Mouse (Mus musculus) adrenal gland, postnatal 36 days (tissue): ENCODE measurements around the gene Cblb. TPM values are rescaled to one million over a fixed set of nuclear protein-coding genes. Genes with fewer than 3 reads are reported as not detected.
A peak's percentile ranks its signal among the peaks of the same experiment; 100 is the strongest.

Experiments
- DNase-seq, 2 experiments: peaks; one replicate each; pipeline ENCODE4 v3.0.0; 2021; ENCODE audit warnings: mixed read lengths in 1 of 2
- long read RNA-seq, 2 experiments: library from polyadenylated mRNA; stranded (forward); transcript quantifications; one replicate each; pipeline ENCODE4 v2.0.0; 2021; ENCODE audit warnings: borderline sequencing depth in 2 of 2
- total RNA-seq, 2 experiments: library from RNA; stranded (reverse); gene quantifications; 2 replicates each; pipeline ENCODE4 v1.2.3; 2021

Cblb gene
- 10 to 100 TPM; 28.3 to 59.7 TPM for total RNA-seq
- long read RNA-seq, experiment 1, partial matches to known transcripts = 2 of 6 reads
- long read RNA-seq, experiment 1, other reads (novel, unspliced or antisense) = 4 of 6 reads
- long read RNA-seq, experiment 2 = 0 reads

- peak; percentile 99 for DNase-seq
These were observed at the start of gene Cblb for GRCm38 (mm10) chr16:52031091-52031689. Gene Cblb, plus strand, starts transcription at chr16:52031225.

- DNase-seq = peak; percentile 12 to 15
These were observed 45.6 kb upstream of the Cblb start for GRCm38 (mm10) chr16:51985436-51985835.

GRCm38 (mm10) chr16:51986207-51986606 lies 44.8 kb upstream of the Cblb start:
- no peak for DNase-seq

- DNase-seq = no peak
These were observed 43.9 kb upstream of the Cblb start for GRCm38 (mm10) chr16:51987085-51987620.

GRCm38 (mm10) chr16:51988027-51988426 lies 43.0 kb upstream of the Cblb start:
- no peak for DNase-seq

- DNase-seq = no peak
These were observed 41.8 kb upstream of the Cblb start for GRCm38 (mm10) chr16:51989259-51989658.

- no peak for DNase-seq
These were observed 31.0 kb upstream of the Cblb start for GRCm38 (mm10) chr16:52000043-52000442.

- DNase-seq = no peak
These were observed 30.2 kb upstream of the Cblb start for GRCm38 (mm10) chr16:52000801-52001200.

- DNase-seq = no peak
These were observed 24.0 kb upstream of the Cblb start for GRCm38 (mm10) chr16:52007006-52007405.

GRCm38 (mm10) chr16:52008471-52008870 lies 22.6 kb upstream of the Cblb start:
- DNase-seq = no peak

GRCm38 (mm10) chr16:52009421-52009820 lies 21.6 kb upstream of the Cblb start:
- no peak for DNase-seq

- peak; percentile 45 to 60 for DNase-seq
These were observed 18.0 kb upstream of the Cblb start for GRCm38 (mm10) chr16:52012984-52013383.

- no peak for DNase-seq
These were observed 17.2 kb upstream of the Cblb start for GRCm38 (mm10) chr16:52013812-52014211.

GRCm38 (mm10) chr16:52023417-52023816 lies 7.6 kb upstream of the Cblb start:
- DNase-seq = no peak

- no peak for DNase-seq
These were observed 3.7 kb upstream of the Cblb start for GRCm38 (mm10) chr16:52027326-52027725.

GRCm38 (mm10) chr16:52029001-52029400 lies 2.0 kb upstream of the Cblb start:
- DNase-seq = no peak

- peak; percentile 96 to 97 for DNase-seq
These were observed 757 bp downstream of the Cblb start for GRCm38 (mm10) chr16:52031712-52032251.

- DNase-seq = no peak
These were observed 1.6 kb downstream of the Cblb start for GRCm38 (mm10) chr16:52032376-52033330.

- no peak for DNase-seq
These were observed 2.6 kb downstream of the Cblb start for GRCm38 (mm10) chr16:52033381-52034315.

- DNase-seq = peak; percentile 17 to 35
These were observed 3.3 kb downstream of the Cblb start for GRCm38 (mm10) chr16:52034356-52034755.

- DNase-seq = no peak
These were observed 5.3 kb downstream of the Cblb start for GRCm38 (mm10) chr16:52036295-52036694.
